Mouse (Mus musculus) testis, postnatal 14 days (tissue): ENCODE measurements at regions not wholly inside any gene's neighbourhood (a gene's known extent, or its start where the extent isn't known, plus 50 kb on each side); places are given as distances from the start of the nearest gene placed in this dataset.

Experiments used
- DNase-seq: peaks from one replicate; pipeline ENCODE4 v3.0.0; 2021; ENCODE audit warnings: low spot score

DNA sequence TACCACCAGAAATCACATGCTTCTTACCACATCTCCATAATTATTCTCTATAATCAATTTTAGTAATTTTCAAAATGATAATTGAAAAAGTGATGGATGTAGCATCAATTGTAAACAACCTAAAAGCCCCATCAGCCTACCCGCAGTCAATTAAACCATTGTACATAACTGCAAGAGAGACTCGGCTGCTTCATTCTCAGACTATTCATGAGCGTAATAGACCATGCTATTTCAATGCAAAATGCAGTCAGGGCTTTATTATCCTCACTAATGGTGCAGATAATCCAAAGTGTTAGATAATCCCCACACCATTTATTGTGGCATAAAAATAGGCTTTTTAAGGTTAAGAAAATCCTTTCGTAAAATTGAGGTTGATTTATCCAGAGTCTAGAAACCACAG, 1862.5 kb downstream of the Efna5 start:
- DNase-seq, result no peak
